ENCODE assay signal across 8 mouse cellular contexts in the genomic region with DNA sequence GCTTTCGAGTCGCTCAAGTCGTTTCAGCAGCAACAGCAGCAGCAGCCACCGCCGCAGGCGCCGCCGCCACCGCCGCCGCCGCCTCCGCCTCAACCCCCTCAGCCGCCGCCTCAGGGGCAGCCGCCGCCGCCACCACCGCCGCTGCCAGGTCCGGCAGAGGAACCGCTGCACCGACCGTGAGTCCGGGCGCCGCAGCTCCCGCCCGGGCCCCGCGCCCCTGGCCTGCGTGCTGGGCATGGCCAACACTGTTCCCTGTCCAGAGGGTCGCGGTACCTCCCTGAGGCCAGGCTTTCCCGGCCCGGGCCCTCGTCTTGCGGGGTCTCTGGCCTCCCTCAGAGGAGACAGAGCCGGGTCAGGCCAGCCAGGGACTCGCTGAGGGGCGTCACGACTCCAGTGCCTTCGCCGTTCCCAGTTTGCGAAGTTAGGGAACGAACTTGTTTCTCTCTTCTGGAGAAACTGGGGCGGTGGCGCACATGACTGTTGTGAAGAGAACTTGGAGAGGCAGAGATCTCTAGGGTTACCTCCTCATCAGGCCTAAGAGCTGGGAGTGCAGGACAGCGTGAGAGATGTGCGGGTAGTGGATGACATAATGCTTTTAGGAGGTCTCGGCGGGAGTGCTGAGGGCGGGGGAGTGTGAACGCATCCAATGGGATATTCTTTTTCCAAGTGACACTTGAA. TPM values are rescaled to one million over a fixed set of nuclear protein-coding genes. Genes with fewer than 3 reads are reported as not detected.
DNase-seq lines count a peak whose midpoint lies in the region; ATAC-seq and TF ChIP-seq lines count a peak whose summit lies in the region.

No protein-coding gene starts in this region.

- H3K27me3 ChIP-seq in neural tube, embryonic 11.5 days (ENCODE audit: control insufficient read depth, insufficient read depth, low read length): no peaks in the 10 kb centered on the region
- no peaks in the 10 kb centered on the region for H3K27me3 ChIP-seq in hindbrain, embryonic 14.5 days (ENCODE audit: control insufficient read depth, insufficient read depth, low read length)
- no peaks in the 10 kb centered on the region for H3K27me3 ChIP-seq in small intestine, adult 2 months (ENCODE audit: control insufficient read depth, insufficient read depth, low read length)

- TF ChIP-seq POLR2A in small intestine, adult 2 months (IDR thresholded peaks at IDR 0.05; ENCODE audit: low read depth, low read length): no peak

- H3K36me3 ChIP-seq in neural tube, embryonic 11.5 days (ENCODE audit: control insufficient read depth, insufficient read depth, low read length): no peaks in the 10 kb centered on the region
- no peaks in the 10 kb centered on the region for H3K36me3 ChIP-seq in hindbrain, embryonic 14.5 days (replicated peaks; ENCODE audit: control insufficient read depth, insufficient read depth)
- H3K36me3 ChIP-seq in small intestine, adult 2 months (ENCODE audit: control insufficient read depth, insufficient read depth, low read length): no peaks in the 10 kb centered on the region

- peak overlapping the region; percentile 92 for H3K9ac ChIP-seq in neural tube, embryonic 11.5 days (ENCODE audit: low read length)
- peak overlapping the region; percentile 92 for H3K9ac ChIP-seq in hindbrain, embryonic 14.5 days

- under 1% methylated on average over 40 of the region's 54 CpGs for WGBS in neural tube, embryonic 11.5 days
- under 1% methylated on average over 54 of the region's 54 CpGs for WGBS in hindbrain, embryonic 14.5 days
- under 1% methylated on average over 46 of the region's 54 CpGs for WGBS in small intestine, adult 2 months

- no peak for DNase-seq in neural tube, embryonic 11.5 days (ENCODE audit: low spot score)
- DNase-seq in neural tube, embryonic 10.5 days (ENCODE audit: extremely low spot score, low spot score): no peak
- peak; percentile 67 for DNase-seq in cerebellum, adult 9-10 months
- peak; percentile 49 to 50 for DNase-seq in frontal cortex, postnatal 10 days (ENCODE audit: low spot score in 2 of 2)
- peak; percentile 55 for DNase-seq in hindbrain, embryonic 14.5 days (ENCODE audit: low spot score)
- DNase-seq in left cerebral cortex, adult 18-20 months (ENCODE audit: low spot score in 2 of 2): peak; percentile 34 to 45
- peak; percentile 5 for DNase-seq in lung, postnatal 25 days (ENCODE audit: low spot score)

- peak overlapping the region; percentile 89 for H3K4me2 ChIP-seq in neural tube, embryonic 11.5 days (ENCODE audit: low read depth)
- peak overlapping the region; percentile 75 for H3K4me2 ChIP-seq in hindbrain, embryonic 14.5 days (replicated peaks)

- H3K27ac ChIP-seq in neural tube, embryonic 11.5 days (ENCODE audit: low read depth, low read length): peak overlapping the region; percentile 90
- peak overlapping the region; percentile 92 for H3K27ac ChIP-seq in hindbrain, embryonic 14.5 days
- H3K27ac ChIP-seq in small intestine, adult 2 months (ENCODE audit: insufficient read depth, low read depth, low read length): peak overlapping the region; percentile 59

- peak; percentile 49 for ATAC-seq in neural tube, embryonic 11.5 days (ENCODE audit: insufficient read depth, low FRiP score, low TSS enrichment)
- peak; percentile 49 for ATAC-seq in hindbrain, embryonic 14.5 days (ENCODE audit: low FRiP score)

- H3K9me3 ChIP-seq in neural tube, embryonic 11.5 days (ENCODE audit: control insufficient read depth, low read length): no peaks in the 10 kb centered on the region
- H3K9me3 ChIP-seq in hindbrain, embryonic 14.5 days (ENCODE audit: control insufficient read depth, low read length): no peaks in the 10 kb centered on the region

- H3K4me1 ChIP-seq in neural tube, embryonic 11.5 days (ENCODE audit: control insufficient read depth, insufficient read depth, low read length): peaks cover 9% of the 10 kb centered on the region
- peaks cover 13% of the 10 kb centered on the region for H3K4me1 ChIP-seq in hindbrain, embryonic 14.5 days (replicated peaks; ENCODE audit: control insufficient read depth, insufficient read depth, low read length)
- peaks cover 4% of the 10 kb centered on the region; the same call in 1 of the 2 replicates for H3K4me1 ChIP-seq in small intestine, adult 2 months (ENCODE audit: control insufficient read depth, insufficient read depth, insufficient read length, low read length)

- no peak for TF ChIP-seq CTCF in small intestine, adult 2 months (IDR thresholded peaks at IDR 0.05; ENCODE audit: extremely low read depth, insufficient read length, insufficient replicate concordance, low read depth, low read length)

- H3K4me3 ChIP-seq in neural tube, embryonic 11.5 days (ENCODE audit: low read depth, low read length): peak overlapping the region; percentile 99
- peak overlapping the region; percentile 97 for H3K4me3 ChIP-seq in hindbrain, embryonic 14.5 days (replicated peaks; ENCODE audit: low read length)
- H3K4me3 ChIP-seq in small intestine, adult 2 months (ENCODE audit: low read depth, low read length): peak overlapping the region; percentile 93

RNA-seq across cellular contexts. Expression of gene Htt, which starts 0.5 kb away (rescaled TPM):
- 14.8 and 16.3 TPM in 2 replicates for polyA plus RNA-seq in neural tube, embryonic 11.5 days (2014; fragmentation: Nextera tagmentation; extraction: Ambion mirVana)
- 16.4 and 20.2 TPM in 2 replicates for polyA plus RNA-seq in hindbrain, embryonic 14.5 days (2014; fragmentation: Nextera tagmentation; extraction: Ambion mirVana)
- total RNA-seq in left cerebral cortex, adult 18-20 months (2021): 10 to 100 TPM; 78.9 to 80.3 TPM
- polyA plus RNA-seq in small intestine, adult 2 months (2012; rRNA removed): 4.1 and 7.3 TPM in 2 replicates

Comparison
In these comparisons a context has a peak if more than half of its experiments do, and no peak if none do; other contexts are left out.
1. DNase-seq: peak in cerebellum, adult 9-10 months (single experiment), frontal cortex, postnatal 10 days (2 of 2), hindbrain, embryonic 14.5 days (single experiment), left cerebral cortex, adult 18-20 months (2 of 2) and lung, postnatal 25 days (single experiment); none in neural tube, embryonic 11.5 days (single experiment) and neural tube, embryonic 10.5 days (single experiment).
2. Peak in every context shown above with its lines, with median percentiles within 50 percentile points of each other: H3K27ac ChIP-seq and H3K4me3 ChIP-seq.